Mouse (Mus musculus): ENCODE data around the gene Anks6. TPM values are rescaled to one million over a fixed set of nuclear protein-coding genes. Genes with fewer than 3 reads are reported as not detected.

Gene Anks6
- polyA plus RNA-seq, 1 experiment from 2014 or later = 5.3 TPM

DNA sequence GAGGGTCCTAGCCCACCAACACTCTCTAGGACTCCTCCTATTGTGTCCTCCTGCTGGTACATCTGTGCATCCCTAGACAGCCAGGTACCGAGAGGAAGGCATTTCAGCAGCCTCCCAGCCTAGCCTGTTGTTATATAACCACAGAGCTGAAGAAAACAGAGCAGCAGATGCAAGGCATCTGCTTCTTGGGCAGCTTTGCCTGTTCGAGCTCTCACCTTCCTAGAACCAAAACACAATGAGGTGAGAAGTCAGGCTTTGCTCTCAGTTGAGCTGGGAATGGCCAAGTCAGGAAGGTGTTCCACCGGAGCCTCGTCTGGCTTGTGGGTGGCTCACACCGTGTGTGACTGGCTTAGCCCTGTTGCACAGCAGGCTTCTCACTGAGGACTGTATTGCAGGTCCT, 74.3 kb downstream of the Anks6 start:
- no peaks in the 10 kb centered on the region for H3K9me3 ChIP-seq
- no peaks in the 10 kb centered on the region for H3K4me1 ChIP-seq
- H3K27ac ChIP-seq = no peak overlapping the region
- no peak overlapping the region for H3K9ac ChIP-seq
- no peaks in the 10 kb centered on the region for H3K36me3 ChIP-seq
- 81% methylated on average over 5 of the region's 5 CpGs for WGBS
- H3K27me3 ChIP-seq (replicated peaks) = no peaks in the 10 kb centered on the region
- H3K4me3 ChIP-seq = no peak overlapping the region
- ATAC-seq (ENCODE audit: low FRiP score, low read depth) = no peak
- H3K4me2 ChIP-seq (replicated peaks) = no peak overlapping the region

DNA sequence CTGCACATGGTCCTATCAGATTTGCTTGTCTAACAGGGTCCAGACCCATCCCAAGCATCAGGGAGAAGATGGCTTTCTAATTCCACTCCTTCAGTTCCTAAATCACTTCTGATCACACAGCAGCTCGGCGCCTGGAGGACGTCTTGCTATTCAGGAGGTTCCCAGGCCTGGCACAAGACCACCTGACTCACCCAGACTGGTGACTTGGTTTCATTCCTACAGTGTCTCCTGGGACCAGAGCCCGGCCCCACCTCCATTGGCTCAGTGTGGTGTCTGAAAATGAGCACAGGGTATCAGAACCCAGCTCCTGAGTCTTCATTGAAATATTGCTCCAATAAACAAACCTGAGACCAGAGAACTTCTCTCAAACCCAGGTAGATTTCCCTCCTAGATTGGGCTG, 75.1 kb downstream of the Anks6 start:
- H3K4me1 ChIP-seq = no peaks in the 10 kb centered on the region
- ATAC-seq (ENCODE audit: low FRiP score, low read depth) = no peak
- no peak overlapping the region for H3K27ac ChIP-seq
- 83% methylated on average over 4 of the region's 4 CpGs for WGBS
- no peak overlapping the region for H3K4me2 ChIP-seq (replicated peaks)
- H3K9ac ChIP-seq = no peak overlapping the region
- no peak overlapping the region for H3K4me3 ChIP-seq
- no peaks in the 10 kb centered on the region for H3K36me3 ChIP-seq
- H3K9me3 ChIP-seq = no peaks in the 10 kb centered on the region
- no peaks in the 10 kb centered on the region for H3K27me3 ChIP-seq (replicated peaks)

DNA sequence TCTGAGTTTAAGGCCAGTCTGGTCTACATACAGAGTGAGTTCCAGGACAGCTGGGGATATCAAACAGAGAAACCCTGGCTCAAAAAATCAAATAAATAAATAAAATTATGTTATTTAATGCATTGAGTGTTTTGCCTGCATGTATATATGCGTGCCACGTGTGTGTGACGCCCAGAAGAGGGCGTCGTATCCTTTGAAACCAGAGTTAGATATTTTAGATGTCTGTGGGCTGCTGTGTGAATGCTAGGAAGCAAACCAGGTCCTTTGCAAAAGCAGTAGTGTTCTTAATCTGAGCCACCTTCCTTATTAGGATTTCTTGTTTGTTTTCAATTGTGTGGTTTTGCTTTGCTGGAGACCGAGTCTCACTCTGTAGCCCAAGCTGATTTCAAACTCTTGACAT, 78.9 kb downstream of the Anks6 start:
- no peak for ATAC-seq (ENCODE audit: low FRiP score, low read depth)
- 85% methylated on average over 6 of the region's 6 CpGs for WGBS
- no peaks in the 10 kb centered on the region for H3K9me3 ChIP-seq
- H3K9ac ChIP-seq = no peak overlapping the region
- no peaks in the 10 kb centered on the region for H3K36me3 ChIP-seq
- no peak overlapping the region for H3K27ac ChIP-seq
- H3K27me3 ChIP-seq (replicated peaks) = no peaks in the 10 kb centered on the region
- no peaks in the 10 kb centered on the region for H3K4me1 ChIP-seq
- H3K4me3 ChIP-seq = no peak overlapping the region
- no peak overlapping the region for H3K4me2 ChIP-seq (replicated peaks)

DNA sequence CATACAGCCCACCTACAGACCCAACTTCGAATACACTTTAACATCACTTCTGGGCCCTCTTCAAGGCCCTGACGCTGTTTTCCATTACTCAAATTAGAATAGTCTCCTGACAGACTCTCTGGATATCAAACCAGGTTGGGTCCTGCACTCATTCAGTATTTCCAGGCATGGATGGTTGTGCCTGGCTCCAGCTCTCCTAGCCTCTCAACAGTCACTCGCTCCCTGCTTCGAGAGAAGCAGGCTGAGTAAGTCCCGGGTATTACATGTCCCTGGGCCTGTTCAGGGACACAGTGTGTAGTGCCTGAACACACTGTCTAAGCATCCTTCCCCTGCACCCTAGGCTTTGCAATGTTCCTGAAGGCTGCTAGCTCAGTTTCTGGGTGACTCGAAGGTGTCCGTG, 80.1 kb downstream of the Anks6 start:
- Histone ChIP-seq H3K4me1 (no peaks in the 10 kb centered on the region), H3K9me3 (no peaks in the 10 kb centered on the region), H3K9ac (no peak overlapping the region), H3K4me2 (replicated peaks) (no peak overlapping the region), H3K36me3 (no peaks in the 10 kb centered on the region), H3K27ac (no peak overlapping the region), H3K27me3 (replicated peaks) (no peaks in the 10 kb centered on the region), H3K4me3 (no peak overlapping the region)
- WGBS = 92% methylated on average over 7 of the region's 7 CpGs
- no peak for ATAC-seq (ENCODE audit: low FRiP score, low read depth)

DNA sequence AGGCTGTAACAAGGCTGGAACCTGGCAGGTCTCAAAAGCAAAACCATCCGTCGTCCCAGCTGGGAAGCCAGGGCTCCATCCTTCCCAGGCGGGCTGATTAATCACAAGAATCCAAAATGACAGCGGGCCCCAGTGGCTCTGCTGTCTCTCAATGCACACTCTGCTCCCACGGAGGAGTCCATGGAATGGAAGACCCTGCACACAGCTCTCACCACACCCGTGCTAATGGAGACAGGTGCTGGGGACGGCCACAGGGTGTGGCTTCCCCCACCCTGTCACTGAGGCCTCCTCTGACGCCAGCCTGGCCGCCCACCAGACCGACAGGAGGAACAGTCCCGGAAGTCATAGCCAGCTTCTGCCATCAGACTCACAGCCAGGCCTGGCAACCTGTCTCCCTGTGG, 80.6 kb downstream of the Anks6 start:
- Histone ChIP-seq H3K27ac (no peak overlapping the region), H3K9me3 (no peaks in the 10 kb centered on the region), H3K9ac (no peak overlapping the region), H3K4me2 (replicated peaks) (no peak overlapping the region), H3K36me3 (no peaks in the 10 kb centered on the region), H3K4me1 (no peaks in the 10 kb centered on the region), H3K4me3 (no peak overlapping the region), H3K27me3 (replicated peaks) (no peaks in the 10 kb centered on the region)
- ATAC-seq (ENCODE audit: low FRiP score, low read depth) = no peak
- whole genome bisulfite sequencing = 82% methylated on average over 11 of the region's 11 CpGs

DNA sequence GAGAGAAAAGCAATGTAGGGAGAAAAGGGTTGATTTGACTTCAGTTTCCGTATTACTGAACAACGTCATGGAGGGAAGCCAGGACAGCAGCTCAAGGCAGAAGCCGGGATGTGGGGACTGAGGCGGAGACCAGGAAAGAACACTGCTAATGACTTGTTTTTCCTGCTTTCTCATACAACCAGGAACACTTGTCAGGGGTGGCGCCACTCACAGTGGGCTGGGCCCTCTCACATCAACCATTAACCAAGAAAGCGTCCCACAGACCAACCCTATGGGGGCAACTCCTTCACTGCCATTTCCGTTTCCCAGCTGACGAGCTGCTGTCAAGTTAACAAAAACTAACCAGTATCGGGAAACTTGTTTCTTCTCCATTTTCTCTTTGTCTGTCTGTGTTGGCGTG, 83.9 kb downstream of the Anks6 start:
- H3K4me3 ChIP-seq = no peak overlapping the region
- no peaks in the 10 kb centered on the region for H3K36me3 ChIP-seq
- no peak overlapping the region for H3K27ac ChIP-seq
- H3K4me1 ChIP-seq = no peaks in the 10 kb centered on the region
- no peak for ATAC-seq (ENCODE audit: low FRiP score, low read depth)
- no peaks in the 10 kb centered on the region for H3K27me3 ChIP-seq (replicated peaks)
- H3K9me3 ChIP-seq = no peaks in the 10 kb centered on the region
- no peak overlapping the region for H3K9ac ChIP-seq
- 84% methylated on average over 10 of the region's 10 CpGs for WGBS
- H3K4me2 ChIP-seq (replicated peaks) = no peak overlapping the region

DNA sequence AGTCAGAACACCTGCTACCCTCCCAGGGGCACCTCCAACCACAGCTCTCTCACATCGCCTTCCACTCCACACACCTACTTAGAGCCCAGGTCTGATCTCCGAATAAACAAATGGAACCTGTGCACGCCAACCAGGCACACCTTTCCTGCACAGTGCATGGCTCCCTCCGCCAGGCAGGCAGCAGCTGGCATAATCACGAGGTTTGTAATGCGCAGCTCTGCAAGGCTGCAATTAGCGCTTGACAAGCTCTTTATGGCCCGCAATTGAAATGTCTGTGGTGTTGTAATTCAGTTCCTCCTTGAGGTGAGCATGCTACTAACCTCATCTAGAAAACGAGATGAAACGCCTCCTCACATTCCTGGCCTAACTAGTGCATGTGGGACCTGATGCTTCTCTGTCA, 89.2 kb downstream of the Anks6 start:
- H3K36me3 ChIP-seq = no peaks in the 10 kb centered on the region
- no peak overlapping the region for H3K9ac ChIP-seq
- H3K4me1 ChIP-seq = no peaks in the 10 kb centered on the region
- H3K9me3 ChIP-seq = no peaks in the 10 kb centered on the region
- 44% methylated on average over 10 of the region's 10 CpGs for WGBS
- no peak for ATAC-seq (ENCODE audit: low FRiP score, low read depth)
- H3K4me2 ChIP-seq (replicated peaks) = no peak overlapping the region
- no peak overlapping the region for H3K4me3 ChIP-seq
- H3K27me3 ChIP-seq (replicated peaks) = no peaks in the 10 kb centered on the region
- no peak overlapping the region for H3K27ac ChIP-seq

DNA sequence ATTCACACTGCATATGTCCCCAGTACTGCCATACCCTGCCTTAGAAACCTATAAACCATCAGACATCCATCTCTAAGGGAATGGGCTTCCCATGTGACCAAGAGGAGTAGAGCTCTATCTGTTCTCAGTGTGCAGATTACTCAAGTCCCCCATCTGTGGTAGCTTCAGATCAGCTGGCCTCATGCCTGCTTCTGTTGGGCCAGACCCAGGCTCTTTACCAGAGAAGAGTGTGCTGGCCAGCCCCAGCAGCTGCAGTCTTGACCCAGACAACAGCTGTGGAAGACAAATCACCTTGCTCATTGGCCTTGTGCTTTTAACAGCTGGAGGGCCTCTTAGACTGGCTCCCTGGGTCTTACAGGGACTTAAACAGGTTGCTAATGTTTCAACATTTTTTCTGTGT, 90.7 kb downstream of the Anks6 start:
- no peak overlapping the region for H3K4me3 ChIP-seq
- H3K4me2 ChIP-seq (replicated peaks) = no peak overlapping the region
- H3K27me3 ChIP-seq (replicated peaks) = no peaks in the 10 kb centered on the region
- no peak overlapping the region for H3K9ac ChIP-seq
- ATAC-seq (ENCODE audit: low FRiP score, low read depth) = no peak
- H3K4me1 ChIP-seq = no peaks in the 10 kb centered on the region
- H3K9me3 ChIP-seq = no peaks in the 10 kb centered on the region
- H3K27ac ChIP-seq = no peak overlapping the region
- H3K36me3 ChIP-seq = no peaks in the 10 kb centered on the region

Other genes with a start within 250 kb of the Anks6 start
- 2.2 and 3.0 TPM in 2 replicates for gene Gabbr2, start 65.6 kb downstream of the Anks6 start, polyA plus RNA-seq (2016; fragmentation: Nextera tagmentation; extraction: Ambion mirVana)
- 1.9 and 2.4 TPM in 2 replicates for gene Galnt12, start 34.5 kb upstream of the Anks6 start, polyA plus RNA-seq (2016; fragmentation: Nextera tagmentation; extraction: Ambion mirVana)
- 4.9 and 5.6 TPM in 2 replicates for gene Col15a1, start 150.7 kb upstream of the Anks6 start, polyA plus RNA-seq (2016; fragmentation: Nextera tagmentation; extraction: Ambion mirVana)